Mouse (Mus musculus) mesoderm, embryonic 11.5 days (tissue): ENCODE measurements at regions not wholly inside any gene's neighbourhood (a gene's known extent, or its start where the extent isn't known, plus 50 kb on each side); places are given as distances from the start of the nearest gene placed in this dataset.

Source experiments
- DNase-seq: peaks from one replicate; pipeline ENCODE4 v3.0.0-alpha.2; 2012; ENCODE audit warnings: low read depth, low spot score

DNA sequence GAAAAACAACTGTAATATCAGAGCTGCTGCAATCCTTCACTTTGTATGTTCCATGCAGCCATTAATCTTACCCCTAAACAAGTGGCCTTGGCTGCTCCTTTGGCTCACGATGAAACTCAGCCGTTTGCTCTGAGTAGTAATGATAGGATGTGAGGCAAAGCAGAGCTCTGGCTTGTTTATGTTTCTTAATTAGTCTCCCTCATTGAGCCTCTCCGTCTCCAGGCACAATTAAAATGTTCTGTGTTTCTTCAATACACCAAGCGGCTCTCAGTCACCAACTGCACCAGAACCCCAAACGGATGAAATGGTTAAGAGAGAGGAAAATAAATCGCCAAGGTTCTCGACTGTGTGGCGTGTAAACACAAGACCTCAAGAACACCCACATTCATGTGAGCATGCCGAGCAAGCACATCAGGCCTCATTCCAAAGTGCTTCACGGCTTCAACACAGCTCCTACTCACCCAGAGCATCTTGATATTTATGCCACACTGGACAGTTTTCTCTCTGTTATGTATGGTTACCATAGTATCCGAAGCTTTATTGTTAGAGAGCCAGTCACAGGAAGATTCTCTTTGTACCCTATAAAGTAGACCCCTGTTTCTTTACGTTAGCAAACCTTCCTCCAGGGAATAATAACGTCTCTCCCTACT is 280.4 kb downstream of the Lyplal1 start:
- DNase-seq, result no peak

DNA sequence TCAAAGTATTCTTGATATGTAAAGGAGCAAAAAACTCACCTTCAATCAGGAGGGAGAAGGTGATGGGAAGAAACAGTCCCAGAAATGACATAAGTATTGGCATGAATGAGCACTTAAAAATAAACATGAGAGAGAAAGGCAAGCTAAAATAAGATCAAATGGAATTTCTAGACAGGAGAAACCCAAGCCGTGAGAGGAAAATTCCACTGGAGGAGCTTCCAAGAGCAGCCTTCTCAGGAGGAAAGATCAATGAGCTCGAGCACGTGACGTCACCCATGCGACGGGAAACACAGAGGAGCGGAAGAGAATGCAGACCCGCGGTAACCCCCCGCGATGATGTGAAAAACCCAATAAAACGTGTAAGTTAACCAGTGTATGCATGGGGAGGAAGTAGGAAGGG is 274.6 kb downstream of the Lyplal1 start:
- DNase-seq, result no peak

DNA sequence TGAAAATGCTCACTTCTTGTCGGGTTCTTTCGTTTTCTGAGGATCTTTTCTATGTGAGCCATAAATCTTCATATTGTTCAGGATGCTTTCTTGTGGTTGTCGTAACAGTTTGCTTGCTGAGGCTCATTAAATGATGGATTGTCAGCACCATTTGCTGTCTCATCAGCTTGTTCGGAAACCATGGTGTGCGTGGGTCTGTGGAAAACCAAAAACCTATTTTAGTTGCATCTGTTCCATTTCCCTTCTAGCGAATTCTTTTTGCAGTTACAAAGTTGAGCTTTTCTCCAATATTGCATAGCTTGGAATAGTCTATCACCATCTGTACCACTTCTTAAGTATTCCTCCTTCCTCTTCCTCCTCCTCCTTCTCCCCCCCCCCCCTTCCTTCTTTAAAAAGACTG is 269.9 kb downstream of the Lyplal1 start:
- no peak for DNase-seq

DNA sequence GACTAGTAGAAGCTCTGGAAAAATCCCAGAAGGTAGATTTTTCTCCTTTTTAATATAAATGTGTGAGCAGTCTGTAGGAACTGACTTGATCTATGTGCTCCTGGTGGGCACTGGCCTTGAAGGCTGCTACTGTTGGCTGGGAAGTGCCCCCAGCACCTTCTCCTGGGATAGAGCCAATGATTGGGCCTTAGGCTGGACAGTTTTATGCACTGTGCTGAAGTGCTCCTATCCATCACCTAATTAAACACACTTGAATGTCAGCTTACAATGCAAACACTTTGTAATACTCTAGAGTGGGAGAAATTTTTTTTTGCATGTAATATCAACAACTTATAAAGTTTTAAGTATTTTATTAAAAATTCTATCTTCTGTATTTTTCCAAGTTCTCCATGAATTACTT is 266.5 kb downstream of the Lyplal1 start:
- no peak for DNase-seq

DNA sequence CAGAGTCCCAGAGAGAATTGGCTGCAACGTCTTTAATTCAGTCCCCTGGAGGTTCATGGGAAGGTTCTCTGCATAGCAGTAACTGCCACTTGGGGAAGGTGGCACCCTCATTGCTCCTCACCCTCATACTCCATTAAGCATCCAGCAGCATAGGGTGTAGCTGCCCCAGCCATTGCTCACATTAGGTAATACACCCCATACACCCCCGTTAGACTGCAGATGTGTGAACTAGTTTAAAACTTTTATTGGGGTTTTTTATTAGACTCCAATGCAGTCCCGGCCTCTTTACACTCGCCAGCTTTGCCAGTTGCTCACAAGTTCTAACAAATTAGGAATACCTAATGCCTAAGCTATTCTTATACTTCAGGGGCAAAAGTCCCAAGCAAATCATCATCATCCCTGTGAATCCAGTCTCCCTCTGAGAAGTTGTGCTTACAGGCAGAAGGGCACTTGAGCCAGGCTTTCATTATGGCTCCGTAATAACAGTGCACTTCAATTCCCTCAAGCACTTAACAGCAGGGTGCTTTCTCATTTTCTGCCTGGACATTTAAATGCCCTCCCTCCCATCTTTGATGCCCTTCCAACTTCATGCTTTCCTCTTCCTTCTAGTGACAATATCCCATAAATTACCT is 265.7 kb downstream of the Lyplal1 start:
- DNase-seq, result no peak

DNA sequence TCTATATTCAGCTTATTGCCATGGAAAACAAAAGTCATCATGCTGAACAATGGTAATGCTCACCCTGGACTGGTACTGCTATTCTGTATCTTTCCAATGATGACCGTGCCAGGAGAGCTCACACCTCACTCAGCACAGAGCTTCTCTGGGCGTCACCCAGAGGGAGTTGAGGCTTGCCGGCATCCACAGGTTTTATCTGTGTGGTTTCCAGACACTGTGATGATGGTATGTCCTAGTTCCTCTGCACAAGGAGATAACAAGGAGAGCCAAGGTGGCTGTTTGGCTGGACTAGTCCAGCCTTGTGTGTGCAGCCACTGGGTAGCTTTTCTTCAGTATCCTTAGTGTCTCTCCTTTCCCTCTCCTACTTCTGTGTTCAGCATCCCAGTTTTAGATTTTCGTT is 255.4 kb downstream of the Lyplal1 start:
- no peak for DNase-seq

DNA sequence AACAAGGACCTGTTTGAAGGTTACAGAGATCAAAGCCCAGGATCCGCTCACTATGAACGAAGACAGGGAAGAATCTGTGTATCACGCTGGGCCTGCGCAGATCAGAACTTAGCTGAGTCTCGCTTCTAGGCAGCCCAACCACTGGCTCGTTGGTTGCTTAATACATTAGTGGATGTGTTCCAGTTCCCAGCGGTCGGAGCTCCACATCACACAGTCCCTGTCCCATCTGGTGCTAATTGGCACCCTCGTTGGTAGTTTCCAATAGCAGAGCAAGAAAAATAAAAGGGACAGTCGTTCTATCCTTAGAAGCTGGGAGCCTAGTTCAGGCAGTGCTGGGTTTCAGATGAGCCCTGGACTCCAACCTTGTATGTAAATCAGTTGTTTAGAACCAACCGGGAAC is 251.2 kb downstream of the Lyplal1 start:
- no peak for DNase-seq

DNA sequence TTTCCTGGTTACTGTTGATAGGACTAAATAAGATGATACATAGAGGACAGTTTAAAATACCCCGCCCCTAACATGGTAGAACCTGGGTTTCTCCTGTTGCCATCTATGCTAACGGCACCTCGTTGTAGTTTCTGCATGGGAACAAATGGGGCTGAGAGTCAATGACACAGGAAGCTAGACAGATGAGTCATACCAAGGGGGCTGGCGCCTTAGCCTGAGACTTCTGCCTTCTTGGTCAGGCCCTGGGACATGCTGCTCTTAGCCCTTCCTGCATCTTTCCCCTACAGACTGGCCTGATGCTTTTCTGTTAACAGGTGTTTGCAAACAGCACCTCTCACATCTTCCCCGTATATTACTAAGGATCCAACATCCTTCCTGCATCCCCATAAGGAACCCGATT is 250.5 kb downstream of the Lyplal1 start:
- no peak for DNase-seq

DNA sequence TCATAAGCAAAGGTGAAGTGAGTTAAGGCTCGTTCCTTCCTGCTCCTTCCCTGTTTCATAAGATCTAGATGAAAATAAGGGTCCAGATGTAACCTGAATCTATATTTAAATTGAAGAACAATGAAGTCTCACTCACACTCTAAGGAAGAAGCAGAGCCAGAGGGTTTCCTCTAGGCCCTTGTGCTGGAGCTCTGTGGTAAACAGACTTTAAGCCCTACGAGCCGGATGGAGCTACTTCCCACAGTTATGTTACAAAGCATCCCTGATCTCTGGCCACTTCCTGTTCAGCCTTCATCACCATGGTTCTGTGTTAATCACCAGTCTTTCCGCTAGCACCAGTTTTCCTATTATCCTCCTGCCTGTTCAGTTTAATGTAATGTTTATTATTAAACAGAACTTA is 250.1 kb downstream of the Lyplal1 start:
- no peak for DNase-seq

DNA sequence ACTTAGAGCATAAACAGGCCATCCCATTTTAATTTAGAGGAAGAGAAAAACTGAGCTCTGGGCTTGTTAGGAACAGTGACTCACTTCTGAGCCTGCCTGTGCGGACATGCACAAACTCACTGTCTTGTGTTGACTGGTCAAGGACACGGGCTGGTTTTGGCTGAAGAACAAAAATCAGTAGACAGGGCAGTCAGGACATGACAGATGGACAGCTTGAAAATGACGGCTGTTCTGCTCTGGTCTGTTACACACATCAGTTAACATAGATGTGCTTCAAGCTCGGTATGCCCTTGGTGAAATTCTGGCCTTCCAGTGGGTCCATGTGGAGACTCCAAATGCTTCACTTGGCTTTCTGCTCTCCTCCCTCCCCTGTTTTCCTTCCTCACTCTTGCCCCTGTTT is 248.4 kb downstream of the Lyplal1 start:
- no peak for DNase-seq

DNA sequence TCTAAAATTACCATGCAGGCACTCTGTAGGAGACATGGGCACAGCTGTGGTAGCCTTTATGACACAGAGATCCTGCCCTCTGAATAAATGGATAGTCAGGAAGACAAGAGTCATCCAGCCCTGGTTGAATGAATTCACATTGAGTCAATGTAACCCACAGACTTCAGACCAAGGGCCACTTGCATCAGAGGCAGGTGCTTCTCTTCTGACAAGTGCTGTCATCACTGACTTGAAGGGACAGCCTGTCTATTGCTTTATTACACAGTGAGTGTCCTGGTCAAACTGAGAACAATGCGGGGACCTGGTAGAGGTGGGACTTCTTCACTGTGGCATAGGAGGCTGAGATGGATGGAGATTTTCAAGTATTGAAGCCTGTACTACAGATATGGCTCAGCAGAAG is 230.1 kb downstream of the Lyplal1 start:
- no peak for DNase-seq

DNA sequence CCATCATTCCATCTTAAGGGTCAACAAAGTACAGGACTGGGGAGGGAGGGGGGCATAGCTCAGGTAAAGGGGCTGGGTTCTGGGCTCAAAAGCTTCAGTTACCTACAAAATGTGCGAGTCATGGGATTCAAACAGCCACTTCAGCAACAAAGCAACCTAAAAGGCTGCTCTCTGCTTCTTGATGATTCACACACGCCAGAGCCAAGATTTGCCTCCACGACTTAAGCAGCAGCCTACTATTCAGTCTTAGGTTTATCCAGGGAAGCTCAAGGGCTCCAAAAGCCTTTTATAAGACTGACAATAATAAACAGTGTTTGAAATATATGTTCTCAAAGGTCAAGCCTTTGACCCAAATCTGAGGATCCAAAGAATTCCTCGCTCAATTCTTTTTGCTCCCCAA is 225.3 kb downstream of the Lyplal1 start:
- no peak for DNase-seq

DNA sequence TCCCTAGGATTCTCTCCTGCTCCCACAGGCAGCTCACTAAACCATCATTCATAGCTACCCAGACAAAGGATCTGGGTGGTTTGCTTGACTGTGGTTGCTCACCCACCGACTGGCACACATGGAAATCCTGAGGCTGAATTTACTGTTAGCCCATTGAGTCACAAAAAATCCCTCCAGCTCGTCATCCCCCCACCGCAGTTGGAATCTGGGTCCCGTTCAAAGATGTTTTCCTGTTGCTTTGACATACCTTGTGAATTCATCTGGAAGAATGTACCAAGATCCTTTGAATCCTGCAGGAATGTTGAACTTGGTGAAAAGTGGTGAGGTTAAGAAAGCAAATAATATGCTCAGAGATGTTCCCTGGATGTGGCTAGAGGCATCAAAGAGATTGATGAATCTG is 223.7 kb downstream of the Lyplal1 start:
- DNase-seq, result no peak

DNA sequence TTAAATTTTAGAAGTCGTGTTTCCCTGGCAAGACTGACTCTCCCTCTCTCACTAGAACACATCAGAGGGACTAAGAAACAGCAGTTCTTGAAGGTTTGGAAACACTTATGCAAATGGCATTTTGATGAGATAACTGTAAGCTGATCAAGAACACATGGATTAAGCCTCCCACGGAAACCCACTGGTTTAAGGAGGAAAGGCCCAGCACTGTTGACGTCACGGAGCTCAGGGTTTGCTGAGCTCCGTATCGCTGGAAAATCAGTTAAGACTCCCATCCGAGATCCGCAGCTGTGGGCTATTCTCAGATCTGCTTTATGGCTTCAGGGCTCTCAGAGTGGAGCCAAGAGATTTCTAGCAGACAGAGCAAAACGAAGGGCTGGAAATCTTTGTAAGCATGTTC is 218.6 kb downstream of the Lyplal1 start:
- DNase-seq, result no peak

DNA sequence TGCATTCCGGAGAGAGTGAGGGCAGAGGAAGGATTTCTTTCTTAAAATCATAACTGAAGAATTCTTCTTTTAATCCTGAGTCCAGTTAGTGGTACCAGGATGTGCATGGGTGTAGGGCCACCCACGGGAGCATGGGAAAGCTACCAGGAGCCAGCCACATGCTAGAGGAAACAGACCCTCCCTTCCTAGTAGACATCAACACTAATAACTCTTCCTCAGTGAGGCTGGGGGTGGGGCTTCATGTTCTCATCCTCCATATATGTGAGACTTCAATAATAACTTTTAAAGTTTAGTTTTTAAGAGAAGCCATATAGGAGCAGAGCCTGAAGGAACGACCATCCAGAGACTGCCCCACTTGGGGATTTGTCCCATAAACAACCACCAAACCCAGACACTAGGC is 216.8 kb downstream of the Lyplal1 start:
- no peak for DNase-seq

DNA sequence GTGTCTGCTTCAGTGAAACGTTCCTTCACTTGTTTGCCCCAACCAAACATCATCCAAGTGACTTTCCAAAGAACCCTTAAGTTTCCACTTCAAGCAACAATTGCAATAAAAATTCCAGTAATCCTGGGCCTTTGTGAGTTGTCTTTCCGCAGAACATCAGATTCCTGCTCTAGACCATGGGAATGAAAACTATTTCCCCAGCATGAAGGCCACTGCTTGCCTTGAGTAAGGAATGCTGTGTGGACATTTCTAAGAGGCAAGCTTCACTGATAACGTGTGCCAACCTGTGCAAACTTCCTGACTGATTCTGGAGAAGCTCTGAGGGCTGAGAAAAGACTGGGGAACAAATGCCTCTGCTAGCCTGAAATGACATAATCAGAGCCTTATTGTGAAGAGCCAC is 214.7 kb downstream of the Lyplal1 start:
- DNase-seq, result no peak

DNA sequence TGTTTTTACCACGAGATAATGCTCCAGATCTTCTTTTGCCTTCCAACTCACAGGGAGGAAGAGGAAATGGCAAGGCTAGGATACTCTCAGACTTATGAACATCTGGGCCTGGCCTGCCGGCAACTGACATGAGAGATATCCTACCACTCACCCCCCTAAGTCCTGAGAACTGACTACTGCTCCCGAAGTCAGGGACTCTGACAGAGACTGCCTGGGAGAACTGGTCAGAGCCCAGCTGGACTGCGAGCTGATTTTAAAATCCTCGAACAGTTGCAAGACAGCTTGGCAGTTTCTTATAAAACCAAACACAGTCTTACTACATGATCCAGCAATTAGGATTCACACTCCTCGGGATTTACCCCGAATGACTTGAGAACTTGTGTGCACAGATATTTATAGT is 211.4 kb downstream of the Lyplal1 start:
- DNase-seq, result no peak

DNA sequence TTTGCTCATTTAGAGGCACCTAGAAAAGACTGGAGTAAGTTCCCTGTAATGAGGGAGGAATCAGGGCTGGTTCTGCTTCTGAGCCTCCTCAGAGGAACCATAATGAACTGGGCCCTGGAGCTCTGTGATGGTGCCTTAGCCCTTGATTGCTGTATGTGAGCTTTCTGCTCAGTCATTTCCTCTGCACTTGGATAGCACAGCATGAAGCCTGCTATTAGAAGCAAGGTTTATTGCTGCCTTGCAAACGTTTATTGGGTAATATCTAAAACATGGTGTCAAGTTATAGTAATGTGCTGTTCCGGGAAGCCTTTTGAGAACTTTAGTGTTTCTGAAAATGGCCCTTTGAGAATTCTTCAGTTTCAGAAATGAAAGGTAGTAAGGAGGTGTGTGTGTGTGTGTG is 201.5 kb downstream of the Lyplal1 start:
- no peak for DNase-seq

DNA sequence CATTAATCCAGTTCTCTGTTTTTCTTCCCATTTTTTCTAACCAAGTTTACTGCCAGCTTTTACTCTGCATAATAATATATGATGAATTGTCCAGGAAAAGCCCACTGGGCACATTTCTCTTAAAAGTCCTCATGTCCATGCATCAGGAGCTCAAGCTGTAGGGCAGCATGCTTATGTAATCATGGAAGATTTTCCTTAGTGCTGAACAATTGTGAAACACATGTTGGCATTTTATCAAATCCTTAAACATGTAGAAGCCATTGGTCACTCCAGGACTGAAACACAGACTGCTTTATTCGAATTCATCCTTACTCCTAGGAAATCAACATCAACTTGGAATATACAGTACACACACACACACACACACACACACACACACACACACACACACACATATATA is 198.4 kb downstream of the Lyplal1 start:
- DNase-seq, result no peak

DNA sequence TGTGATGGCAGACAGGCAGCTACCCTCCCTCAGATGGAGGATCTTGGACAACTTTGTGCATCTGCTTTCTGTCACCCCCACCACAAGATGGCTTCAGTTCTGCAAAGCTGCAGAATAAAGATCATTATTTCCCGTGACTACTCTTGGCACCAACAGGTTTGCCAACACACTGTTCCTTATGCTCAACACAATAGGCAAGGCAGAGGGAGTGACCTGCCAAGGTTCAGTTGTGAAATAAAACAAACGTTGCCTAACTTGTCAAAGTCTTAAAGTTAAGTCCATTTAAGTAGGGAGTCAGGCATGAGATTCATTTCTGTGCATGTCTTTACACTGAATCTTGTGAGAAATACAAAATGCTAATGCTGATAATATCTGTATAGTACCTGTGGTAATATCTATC is 193.4 kb downstream of the Lyplal1 start:
- no peak for DNase-seq

DNA sequence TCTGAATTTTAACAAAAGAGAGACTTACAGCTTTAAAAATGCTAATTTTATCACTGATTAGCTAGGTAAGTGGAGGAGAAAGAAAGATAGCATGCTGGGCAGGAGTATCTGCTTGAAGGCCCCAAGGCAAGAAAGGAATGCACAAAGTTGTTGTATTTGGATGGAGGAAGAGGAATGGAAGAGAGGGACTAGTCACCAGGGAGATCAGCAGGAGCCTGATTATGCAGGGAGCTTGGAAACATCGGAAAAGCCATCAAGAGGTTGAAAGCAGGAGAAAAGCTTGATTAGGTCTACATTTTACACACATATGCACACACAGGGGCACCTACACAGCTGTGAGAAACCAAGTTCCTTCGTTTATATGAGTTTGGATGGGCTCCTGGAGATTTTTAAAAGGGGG is 188.1 kb downstream of the Lyplal1 start:
- no peak for DNase-seq

DNA sequence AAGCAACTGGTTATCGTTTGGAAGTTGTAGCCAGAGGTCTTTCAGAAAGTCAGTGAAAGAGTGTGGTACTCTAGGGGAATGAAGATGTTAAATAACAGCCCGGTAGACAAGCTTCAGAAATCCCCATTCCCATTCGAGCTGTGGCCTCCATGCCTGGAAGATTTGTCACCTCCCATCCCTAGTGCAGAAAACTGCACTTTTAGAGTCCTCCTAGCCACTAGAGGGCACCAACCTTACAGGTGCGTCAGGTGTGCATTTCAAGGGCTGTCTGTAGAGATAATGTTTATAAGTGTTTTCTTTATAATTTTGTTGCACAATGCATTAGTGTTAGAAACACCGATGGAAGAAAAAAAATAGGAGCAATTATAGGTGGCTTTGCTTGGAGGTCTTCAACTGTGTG is 187.3 kb downstream of the Lyplal1 start:
- DNase-seq, result no peak

DNA sequence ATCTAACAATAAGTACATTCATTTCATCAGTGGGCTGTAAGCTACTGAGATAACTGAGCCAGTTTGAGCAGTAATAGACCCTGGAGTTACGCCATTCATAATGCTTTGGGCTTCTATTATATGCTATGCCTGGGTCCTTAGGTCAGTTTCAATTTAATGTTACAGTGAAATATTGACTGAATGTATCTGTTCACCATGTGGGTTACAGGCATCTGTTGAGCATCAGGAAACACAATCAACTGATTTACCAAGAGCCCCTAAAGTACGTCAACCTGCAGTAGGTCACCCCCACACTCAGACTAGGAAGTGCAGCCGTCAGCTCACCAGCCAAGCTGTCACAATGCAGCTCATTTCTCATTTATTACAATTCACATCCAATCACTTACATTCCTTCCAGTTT is 183.5 kb downstream of the Lyplal1 start:
- no peak for DNase-seq

DNA sequence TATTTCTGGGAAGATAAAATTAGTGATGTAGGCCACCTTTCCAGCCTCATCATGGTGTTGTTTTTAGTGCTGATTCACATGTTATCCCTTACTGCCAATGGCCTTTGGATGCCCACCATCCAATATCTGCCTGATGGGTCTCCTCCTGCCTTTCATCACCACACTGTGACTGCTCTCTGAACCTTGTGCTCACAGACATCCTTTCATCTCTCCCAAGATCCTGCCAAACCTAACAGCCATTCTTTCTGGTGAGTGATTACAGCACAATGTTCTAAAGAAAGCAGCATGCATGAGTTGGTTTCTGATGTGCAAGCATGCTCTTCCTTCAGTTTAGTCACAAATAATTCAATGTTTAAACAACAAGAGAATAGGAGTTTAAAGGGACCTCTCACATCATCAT is 180.1 kb downstream of the Lyplal1 start:
- no peak for DNase-seq
